Mouse (Mus musculus) layer of hippocampus, postnatal 36 days (tissue): Measurements from ENCODE around the gene Tmem51. TPM values are rescaled to one million over a fixed set of nuclear protein-coding genes. Genes with fewer than 3 reads are reported as not detected.

ENCODE experiments used
- DNase-seq, 2 experiments: peaks; one replicate each; pipeline ENCODE4 v3.0.0; 2022
- total RNA-seq, 2 experiments: library from RNA; stranded (reverse); gene quantifications; 2 replicates each; pipeline ENCODE4 v1.2.3; 2021

Tmem51 gene
- total RNA-seq, 2 experiments from 2014 or later: 4.2 TPM

DNA sequence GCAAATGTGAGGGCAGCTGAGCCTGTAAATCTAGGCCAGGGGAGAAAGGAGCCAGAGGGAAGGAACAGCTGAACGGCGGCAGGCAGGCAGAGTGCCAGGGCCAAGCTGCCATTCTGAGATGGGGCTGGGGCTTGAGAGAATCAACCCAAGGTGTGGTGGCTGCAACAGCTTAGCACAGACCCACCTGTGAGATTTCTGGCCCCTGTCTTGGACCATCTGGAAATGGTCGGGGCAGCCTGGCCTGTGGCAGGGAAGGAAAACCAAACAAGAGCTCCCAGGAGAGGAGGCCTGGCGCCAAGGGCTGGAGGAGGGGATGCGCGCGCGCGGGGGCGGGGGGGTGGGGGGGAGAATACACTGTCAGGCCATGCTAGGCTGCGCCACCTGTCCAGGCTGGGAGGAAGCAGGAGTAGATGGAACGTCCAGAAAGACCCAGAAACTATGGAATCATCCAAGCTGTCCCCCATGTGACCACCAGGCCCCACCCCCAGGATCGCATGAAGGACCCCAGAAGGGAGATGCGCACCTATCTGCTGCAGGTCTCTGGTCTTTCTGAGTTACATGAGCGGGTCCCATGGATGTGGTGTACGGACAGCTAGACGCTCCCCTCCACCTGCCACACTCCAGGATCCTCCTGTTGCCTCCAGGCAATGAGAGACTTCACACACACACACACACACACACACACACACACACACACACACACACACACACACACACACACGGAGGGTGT lies 3.0 kb downstream of the Tmem51 start:
- peak in 1 of 2 experiments; percentile 57 for DNase-seq

DNA sequence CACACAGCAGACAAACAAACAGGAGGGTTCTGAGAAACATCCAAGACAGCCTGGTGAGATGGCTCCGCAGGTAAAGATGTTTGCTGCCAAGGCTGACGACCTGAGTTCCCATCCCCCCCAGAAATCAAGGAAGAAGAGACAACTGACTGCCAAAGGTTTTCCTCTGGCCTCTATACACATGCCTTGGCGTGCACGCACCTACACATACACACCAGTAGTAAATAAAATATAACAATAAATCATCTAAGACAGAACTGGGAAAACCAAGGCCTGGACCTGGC lies 3.7 kb downstream of the Tmem51 start:
- no peak for DNase-seq

DNA sequence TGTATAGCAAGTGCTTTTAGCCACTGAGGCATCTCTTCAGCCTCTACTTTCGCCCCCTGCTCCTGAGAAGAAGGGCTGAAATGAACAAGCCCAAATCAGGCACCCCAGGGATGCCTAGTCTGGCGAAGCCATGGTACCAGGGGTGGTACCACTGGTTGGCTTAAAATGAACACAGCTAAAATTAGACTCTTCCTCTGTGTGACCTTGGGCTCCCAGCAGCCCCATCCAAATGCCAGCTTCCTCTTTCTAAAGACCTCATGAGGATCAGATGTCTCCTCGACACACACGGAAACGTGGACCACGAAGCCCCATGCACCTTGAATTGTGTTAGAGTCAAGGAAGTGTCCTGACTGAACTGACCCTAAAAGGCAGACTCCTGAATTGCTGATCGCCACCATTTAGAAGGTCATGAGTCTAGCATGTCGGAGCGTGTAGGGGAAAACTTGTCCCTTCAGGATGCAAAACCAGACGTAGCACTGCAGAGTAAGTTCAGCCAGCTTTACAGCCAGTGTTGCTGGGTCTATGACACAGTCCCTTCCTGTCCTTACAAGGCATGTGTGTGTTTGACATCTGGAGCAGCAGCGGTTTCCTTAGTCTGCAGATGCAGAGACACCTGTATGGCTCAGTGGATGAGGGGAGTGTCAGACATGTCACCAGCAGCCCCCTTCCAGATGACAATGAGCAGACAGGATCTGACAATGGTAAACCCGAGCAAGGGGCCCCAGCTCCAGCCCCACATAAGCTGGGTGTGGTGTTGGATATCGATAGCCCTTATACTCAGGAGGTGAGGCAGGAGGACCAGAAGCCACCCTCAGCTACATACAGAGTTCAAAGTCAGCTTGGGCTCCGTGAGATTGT lies 4.2 kb downstream of the Tmem51 start:
- DNase-seq: no peak

DNA sequence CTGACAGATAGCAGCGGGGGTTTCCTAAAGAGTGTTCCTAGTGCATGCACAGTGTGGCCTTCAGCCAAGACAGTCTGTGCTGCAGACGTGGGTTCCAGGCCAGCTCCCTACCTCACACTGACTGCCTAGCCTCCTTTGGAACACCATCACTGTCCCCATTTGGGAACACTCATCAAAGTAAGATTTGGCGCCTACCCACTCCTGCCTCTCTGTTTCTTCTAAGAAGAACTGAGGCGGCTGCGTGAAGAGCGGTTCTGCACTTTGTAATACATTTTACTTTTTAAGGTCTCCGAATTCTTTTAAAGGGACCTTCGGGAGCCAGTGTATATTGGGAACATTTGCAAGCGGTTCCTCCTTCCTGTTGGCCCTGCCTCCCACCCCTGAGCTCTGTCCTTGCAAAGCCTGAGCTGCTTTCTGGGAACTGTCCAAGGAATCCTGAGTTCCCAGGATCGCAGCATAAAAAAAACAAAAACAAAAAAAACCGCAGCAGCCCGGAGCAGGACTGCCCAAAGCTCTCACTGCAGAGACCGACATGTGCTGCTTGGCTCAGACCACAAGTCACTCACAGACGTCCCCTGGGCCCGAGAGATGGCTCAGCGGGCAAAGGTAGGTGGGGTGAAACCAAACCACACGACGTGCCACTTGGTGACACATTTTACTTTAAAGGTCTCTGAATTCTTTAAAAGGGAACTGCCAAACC lies 6.4 kb downstream of the Tmem51 start:
- DNase-seq: no peak

DNA sequence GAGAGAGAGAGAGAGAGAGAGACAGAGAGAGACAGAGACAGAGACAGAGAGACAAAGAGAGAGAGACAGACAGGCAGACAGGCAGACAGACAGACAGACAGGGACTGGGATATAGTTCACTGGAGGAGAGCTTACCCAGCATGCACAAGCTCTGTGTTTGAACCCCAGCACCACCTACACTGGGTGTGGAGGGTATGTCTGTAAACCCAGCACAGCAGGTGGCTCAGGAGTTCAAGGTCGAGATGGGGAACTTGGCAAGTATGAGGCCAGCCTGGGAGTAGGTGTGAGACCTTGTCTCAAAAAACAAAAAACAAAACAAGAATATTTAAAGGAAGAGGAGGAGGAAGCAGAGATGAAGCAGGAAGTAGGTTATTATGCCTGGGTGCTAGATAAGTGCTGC lies 7.2 kb downstream of the Tmem51 start:
- no peak for DNase-seq

DNA sequence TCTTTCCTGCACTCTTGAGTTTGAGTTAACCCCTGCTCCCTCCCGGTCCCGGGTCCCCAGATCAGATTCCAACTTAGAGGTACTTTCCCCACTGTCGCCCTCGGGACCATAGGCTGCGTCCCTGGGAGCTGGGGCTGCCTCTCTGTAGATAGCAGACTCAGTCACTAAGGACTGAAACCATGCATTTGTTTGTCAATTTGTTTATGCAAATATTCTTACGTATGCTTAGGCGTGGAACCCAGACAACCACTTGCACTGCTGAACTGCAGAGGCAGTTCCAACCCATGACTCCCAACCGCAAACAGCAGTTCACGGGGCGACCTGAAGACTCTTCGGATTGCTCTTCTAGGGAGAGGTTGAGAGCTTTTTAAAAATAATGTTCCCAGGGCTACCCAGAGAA lies 8.2 kb downstream of the Tmem51 start:
- no peak for DNase-seq

DNA sequence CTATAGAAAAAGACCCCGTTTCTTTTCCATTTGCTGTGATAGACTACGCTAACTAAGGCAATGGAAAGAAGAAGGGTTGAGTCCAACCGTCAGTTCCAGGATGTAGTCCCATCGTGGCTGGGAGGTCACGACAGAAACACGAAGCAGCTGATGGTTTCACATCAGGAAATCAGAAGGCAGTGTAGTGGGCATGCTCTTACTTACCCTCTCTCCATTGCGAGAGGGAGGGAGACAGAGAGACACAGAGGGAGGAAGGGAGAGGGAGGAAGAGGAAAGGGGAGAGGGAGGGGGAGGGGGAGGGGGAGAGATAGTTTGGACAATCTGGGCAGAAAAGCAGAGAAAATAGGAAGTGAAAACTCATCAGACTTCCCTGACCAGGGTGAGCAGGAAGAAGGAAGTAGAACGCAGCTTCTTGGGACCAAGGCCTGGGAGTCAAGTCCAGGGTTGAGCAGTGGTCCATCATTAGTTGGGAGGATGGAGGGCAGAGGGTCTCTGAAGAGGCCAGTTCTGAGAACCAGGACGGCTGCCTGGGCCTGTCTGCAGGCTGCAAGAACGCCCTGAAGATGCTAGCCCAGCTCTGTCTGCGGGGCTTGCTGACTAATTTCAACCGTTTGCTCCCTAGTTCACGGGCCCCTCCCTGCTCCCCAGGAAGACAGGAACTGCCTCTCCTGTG lies 9.9 kb downstream of the Tmem51 start:
- DNase-seq: no peak

DNA sequence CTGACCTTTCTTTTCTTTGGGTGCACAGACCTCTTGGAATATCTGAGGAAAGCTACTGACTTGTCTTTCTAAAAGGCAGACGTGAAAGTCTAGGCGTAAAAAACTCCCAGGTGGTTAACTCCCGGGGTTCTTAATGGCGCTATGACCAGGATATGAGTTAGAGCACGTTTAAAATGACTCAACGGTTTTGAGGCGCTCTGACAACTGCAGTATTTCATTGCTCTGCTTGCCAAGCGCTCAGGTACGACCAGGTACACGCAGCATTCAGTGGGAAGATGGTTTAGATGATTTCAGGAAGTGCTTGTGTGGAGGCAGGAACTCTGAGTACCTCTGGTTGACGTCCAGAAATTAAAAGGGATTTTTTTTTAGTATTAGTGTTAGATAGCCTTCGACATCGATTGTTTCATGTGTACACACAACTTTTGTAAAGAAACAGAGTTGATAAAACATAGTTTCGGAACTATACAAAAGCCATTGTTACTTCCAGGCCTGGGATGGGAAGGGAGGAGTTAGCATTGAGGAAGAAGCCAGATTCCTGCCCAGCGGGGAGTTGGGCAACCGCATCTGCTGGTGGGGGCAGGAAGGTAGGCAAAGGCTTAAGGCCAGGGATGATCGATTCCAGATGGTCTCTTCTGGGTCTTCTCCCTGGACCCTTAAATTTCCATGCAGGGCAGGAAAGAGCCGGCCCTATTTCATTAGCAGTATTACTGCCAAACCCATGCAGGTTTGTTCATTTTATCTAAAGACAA lies 12.7 kb downstream of the Tmem51 start:
- DNase-seq: no peak

DNA sequence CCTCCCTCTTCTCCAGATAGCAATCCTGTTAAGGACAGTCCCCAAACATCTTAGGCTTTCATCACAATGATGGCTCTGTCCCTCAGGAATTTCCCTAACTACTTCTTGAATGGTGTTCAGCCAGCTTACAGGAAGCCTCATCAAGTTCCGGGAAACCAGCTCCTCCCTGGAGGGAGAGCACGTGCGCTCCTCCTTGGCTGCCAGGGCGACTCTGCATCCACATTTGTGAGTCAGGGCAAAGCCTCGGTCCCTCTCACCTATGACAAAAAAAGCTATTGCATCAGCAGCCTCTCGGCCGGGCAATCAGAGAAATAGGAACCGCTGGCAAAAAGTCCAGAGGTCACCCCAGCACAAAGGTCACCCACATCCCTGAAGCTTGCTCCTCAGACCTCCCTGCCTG lies 13.3 kb downstream of the Tmem51 start:
- no peak for DNase-seq

DNA sequence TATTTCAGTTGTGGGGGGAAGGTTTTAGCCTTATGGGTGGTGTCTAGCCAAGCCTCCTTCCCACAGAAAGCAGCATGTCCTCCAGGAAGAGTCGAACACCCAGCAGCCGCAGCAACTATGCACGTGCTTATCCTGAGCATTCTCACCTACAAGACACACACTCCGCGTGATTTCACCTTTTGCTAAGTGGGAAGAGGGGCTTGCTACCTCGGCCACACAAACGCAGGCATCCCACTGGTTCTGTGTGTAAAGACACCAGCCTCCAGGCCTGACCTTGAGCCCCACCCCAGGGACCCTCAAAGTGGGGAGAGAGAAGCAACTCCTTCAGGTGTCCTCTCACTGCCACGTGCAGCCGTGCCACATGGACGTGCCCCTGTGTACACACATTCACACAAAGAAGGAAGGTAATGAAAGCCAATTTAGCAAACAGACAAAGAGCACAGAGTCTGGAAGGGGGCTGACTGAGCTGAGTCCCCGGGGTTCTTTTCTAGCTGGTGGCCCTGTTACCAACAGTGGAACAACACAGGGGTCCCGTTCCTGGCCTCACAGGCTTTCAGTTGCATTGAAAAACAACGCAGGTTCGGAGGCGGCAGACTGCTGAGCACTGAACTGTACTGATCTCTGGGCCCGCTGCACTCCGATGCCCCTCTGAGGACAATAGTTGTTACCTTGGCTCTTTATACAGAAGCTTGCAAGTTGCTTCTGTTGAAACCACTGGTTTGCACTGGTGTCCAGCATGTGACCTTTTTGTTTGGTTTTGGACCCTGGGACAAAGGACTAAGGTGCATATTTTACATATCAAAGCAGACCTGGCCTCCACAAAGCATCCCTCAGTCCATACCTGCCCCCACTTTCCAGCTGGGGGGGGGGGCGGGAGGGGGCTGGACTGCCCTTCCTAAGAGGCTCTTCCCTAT lies 14.9 kb downstream of the Tmem51 start:
- no peak for DNase-seq

DNA sequence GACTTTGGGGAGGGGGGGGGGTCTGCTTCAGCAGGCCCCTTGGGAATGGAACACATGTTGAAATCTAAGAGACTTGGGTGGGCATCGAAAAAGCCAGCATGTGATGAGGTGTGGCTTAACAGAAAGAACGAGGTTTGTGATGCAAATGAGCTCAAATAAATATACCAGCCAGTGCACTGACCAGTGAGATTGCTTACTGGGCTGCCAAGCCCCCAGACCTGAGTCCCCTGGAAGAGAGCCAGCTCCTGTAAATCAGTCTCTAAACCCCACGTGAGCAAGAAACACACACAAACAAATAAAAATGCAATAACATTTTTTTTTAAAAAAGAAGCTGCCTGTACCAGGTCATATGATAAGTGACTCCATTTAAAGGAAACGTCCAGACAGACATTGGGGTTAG lies 17.5 kb downstream of the Tmem51 start:
- no peak for DNase-seq

DNA sequence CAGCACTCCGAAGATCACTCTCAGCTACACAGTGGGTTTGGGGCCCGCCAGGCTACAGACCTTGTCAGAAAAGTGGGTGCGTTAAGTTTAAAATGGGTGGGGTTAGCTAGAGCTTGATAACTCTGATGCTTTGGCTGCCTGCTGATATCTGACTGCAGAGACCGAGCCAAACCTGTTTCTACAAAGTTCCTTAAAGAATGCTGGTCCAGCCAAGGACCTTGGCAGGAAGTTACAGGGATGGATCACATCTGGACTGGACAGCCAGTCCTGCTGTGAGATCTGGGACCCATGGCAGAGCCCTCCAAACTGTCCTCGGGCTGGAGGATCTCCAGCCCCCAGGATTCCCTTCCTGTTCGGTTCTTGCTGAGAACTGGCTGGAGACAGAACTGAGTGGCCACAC lies 18.3 kb downstream of the Tmem51 start:
- no peak for DNase-seq

DNA sequence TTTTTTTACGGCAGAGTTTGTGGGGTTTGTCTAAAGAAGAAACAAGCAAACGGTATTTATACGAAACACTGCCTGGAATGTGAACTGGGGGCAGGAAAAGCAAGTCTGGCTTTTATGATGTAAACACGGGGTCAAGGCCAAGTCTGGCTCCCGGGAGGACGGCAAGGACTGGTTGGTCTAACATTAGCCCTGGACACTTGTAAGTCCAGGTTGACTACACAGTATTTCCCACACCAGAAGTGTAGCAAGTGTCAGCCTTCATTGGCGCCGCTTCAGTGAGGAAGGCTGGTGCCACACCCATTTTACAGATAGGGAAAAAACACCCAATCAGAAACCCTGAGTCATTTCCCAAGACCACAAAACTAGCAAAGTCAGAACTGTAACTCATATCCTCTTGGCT lies 18.8 kb downstream of the Tmem51 start:
- no peak for DNase-seq

DNA sequence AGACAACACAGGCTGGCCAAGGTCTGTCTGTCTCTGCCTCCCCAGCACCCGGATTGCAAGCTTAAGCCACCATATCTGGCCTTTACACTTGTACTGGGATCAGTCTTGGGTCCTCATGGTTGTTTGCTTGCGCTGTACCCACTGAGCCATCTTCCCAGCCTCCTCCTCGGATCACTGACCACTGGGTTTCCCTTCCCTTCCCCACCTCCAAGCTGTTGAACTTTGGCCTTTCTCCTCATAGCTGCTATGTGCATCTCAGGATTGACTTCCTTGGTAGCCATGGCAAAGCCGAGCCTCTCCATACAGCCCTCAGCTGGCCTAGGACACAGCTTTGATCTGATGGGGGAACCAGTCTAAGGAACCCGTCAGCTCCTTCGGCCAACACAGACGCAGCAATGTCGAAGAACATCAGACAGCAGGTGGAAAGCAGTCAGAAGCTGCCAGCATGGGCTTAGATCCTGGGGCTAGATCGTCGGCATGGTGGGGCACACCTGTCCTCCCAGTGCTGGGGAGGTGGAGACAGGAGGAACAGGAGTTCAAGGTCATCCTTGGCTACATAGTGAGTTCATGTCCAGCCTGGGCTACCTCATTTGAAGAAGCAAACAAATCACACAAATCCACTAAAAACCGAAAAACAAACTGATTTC lies 19.4 kb downstream of the Tmem51 start:
- DNase-seq: no peak

DNA sequence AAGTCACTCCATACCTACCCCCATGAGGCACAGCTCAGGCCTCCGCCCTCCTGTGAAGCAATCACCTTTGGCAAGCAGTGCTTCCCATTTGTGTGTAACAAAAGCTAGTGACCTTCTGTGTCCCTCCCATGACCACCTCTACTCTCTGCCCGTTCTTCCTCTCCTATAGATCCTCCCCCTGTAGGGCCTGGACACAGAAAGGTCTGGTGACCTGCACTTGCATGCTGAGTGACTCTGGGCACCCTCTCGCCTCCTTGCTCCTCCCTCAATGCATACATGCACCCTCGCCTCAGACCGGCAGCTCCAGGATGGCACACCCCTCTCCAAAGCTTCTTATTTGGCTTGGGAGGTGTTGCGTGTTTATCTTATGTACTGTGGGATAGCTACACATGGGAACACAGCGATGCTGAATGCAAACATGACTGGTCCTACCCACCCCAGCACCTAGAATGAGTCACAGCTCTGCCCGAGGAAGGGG lies 21.0 kb downstream of the Tmem51 start:
- DNase-seq: no peak

DNA sequence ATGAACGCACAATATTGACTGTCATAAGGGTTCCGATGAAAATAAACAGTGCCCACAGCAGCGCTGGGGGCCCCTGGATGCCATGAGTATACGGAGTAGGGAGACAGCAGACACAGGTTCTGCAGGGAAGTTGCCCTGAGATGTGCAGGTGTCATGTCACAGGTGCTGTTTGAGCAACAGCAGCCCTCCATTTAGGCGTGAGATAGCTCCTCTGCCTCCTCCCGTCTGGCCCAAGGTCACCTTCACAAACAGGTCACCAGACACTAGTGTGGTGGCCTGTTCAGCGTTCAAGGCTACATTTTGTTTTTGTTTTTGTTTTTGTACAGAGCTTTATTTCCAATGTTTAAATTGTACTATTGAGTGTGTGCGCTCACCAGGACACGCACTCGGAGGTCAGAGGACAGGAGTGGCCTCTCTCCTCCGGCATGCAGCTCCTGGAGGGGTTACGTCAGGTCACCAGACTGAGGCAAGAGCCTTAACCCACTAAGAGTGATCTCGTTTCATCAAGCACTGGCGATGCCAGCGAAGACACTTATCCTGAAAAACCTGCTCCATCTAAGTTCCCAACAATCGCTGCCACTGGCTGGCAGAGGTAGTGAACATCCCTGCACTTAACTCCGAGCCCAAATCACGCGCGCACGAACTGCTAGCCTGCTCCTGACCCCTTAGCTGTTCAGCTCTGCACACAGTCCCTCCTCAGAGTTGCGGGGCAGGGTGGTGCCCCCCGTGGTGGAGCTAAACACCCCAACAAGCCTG lies 22.4 kb downstream of the Tmem51 start:
- no peak for DNase-seq

DNA sequence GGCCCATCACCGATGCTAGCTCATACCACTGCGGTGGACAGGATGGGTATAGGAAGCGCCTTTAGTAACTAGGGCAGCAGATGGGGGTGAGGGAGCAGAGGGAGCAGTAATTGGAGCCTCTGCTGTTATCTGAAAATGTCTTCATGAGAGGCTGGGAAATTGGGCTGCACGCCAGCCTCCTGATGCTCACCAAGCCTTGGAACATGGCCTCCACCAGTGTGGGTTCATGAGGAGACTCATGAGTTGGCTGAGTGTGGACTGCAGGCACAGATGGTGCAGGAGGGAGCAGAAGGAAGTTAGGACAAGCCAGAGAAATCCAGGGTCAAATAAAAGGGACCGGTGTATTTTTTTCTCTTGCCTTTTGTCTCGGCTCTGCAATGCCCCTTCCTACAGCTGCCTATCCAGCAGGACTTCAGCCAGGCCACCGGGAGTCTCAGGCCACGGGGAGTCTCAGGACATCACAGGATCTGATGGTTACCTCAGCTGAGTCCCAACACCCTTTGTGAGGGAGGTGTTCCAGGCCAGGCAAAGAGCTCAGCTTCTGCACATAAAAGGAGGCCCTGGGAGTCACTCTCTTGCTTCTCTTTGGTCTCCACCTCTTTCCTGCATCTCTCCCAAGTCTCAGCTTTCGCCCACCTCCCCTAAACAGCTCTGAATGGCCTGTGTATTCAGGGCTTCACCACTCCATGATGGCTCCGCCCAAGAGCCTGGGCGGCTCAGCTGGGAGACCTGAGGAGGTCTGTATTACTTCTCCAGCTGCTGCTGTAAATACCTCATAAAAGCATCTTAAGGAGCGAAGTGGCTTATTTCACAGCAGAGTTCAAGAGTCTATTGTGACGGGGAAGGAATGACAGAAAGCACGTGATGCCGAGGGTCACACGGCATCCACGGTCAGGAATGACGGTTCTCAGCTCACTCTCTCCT lies 23.4 kb downstream of the Tmem51 start:
- DNase-seq: peak in 1 of 2 experiments; percentile 38

DNA sequence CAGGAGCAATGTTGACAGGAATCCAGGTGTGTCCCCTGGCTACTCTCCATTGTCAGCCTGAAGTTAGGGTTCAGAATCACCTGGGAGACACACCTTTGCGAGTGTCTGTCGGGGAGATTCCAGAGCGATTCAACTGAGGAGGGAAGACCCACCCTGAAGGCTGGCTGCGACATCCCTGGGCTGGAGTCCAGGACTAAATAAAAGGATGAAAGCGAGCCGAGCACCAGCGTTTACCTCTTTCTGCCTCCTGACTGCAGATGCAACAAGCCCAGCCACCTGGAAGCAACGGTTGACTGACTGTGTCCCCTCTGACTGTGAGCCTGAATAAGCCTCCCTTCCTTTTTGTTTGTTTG lies 24.3 kb downstream of the Tmem51 start:
- DNase-seq: no peak
